In genomic region chr7:127614511-127614890, GRCm38 (mm10) we compare ENCODE assay signal across 7 mouse cellular contexts. TPM values are rescaled to one million over a fixed set of nuclear protein-coding genes. Genes with fewer than 3 reads are reported as not detected.
A peak's percentile ranks its signal among the peaks of the same experiment; 100 is the strongest.
DNase-seq lines count a peak whose midpoint lies in the region; ATAC-seq and TF ChIP-seq lines count a peak whose summit lies in the region.

No protein-coding gene starts in this region.

- H3K27me3 ChIP-seq in C2C12 (ENCODE audit: control insufficient read depth, insufficient read depth, insufficient read length) = no peaks in the 10 kb centered on the region
- H3K27me3 ChIP-seq in heart, embryonic 13.5 days (replicated peaks) = no peaks in the 10 kb centered on the region
- no peaks in the 10 kb centered on the region for H3K27me3 ChIP-seq in kidney, embryonic 16.5 days (ENCODE audit: insufficient read depth, low read length)
- no peaks in the 10 kb centered on the region for H3K27me3 ChIP-seq in splenic B cell, adult 2 months (ENCODE audit: control insufficient read depth, insufficient read depth, low read length, poor library complexity, severe bottlenecking)

- peak; percentile 73 for DNase-seq in 3134 (ENCODE audit: extremely low read depth, insufficient read length, low spot score)
- DNase-seq in embryo, embryonic 10.5 days (ENCODE audit: low spot score) = peak; percentile 63
- peak; percentile 62 to 72 for DNase-seq in lung, postnatal 4 days
- peak; percentile 40 for DNase-seq in splenic B cell, adult 2 months (ENCODE audit: low read depth, low spot score)

- peak overlapping the region; percentile 89 for H3K27ac ChIP-seq in heart, embryonic 13.5 days (replicated peaks)
- peak overlapping the region; percentile 94 for H3K27ac ChIP-seq in kidney, embryonic 16.5 days (ENCODE audit: low read length)

- peaks cover 23% of the 10 kb centered on the region for H3K4me1 ChIP-seq in heart, embryonic 13.5 days
- H3K4me1 ChIP-seq in kidney, embryonic 16.5 days (ENCODE audit: insufficient read depth, low read length) = peaks cover 17% of the 10 kb centered on the region

- peak overlapping the region; percentile 74 for H3ac ChIP-seq in C2C12 (ENCODE audit: control insufficient read depth, insufficient read length, low read depth)

- peak overlapping the region; percentile 61 for H3K4me3 ChIP-seq in C2C12 (ENCODE audit: insufficient read depth, poor library complexity, severe bottlenecking)
- H3K4me3 ChIP-seq in heart, embryonic 13.5 days = peak overlapping the region; percentile 89
- H3K4me3 ChIP-seq in kidney, embryonic 16.5 days (ENCODE audit: low read length) = peak overlapping the region; percentile 100

- H3K79me3 ChIP-seq in C2C12 (ENCODE audit: low read depth) = no peaks in the 10 kb centered on the region

- TF ChIP-seq CTCF in C2C12 (IDR thresholded peaks at IDR 0.05; ENCODE audit: control insufficient read depth, insufficient read depth, insufficient read length) = no peak

- under 1% methylated on average over 36 of the region's 44 CpGs for WGBS in heart, embryonic 13.5 days
- WGBS in kidney, embryonic 16.5 days = under 1% methylated on average over 41 of the region's 44 CpGs

- H3K36me3 ChIP-seq in C2C12 (ENCODE audit: control insufficient read depth, insufficient read depth) = peaks cover 10% of the 10 kb centered on the region
- H3K36me3 ChIP-seq in heart, embryonic 13.5 days = peaks cover 42% of the 10 kb centered on the region
- peaks cover 35% of the 10 kb centered on the region for H3K36me3 ChIP-seq in kidney, embryonic 16.5 days (ENCODE audit: insufficient read depth, low read length)
- no peaks in the 10 kb centered on the region for H3K36me3 ChIP-seq in splenic B cell, adult 2 months (ENCODE audit: control insufficient read depth, insufficient read depth, low read length, poor library complexity, severe bottlenecking)

- peak overlapping the region; percentile 77 for H3K4me2 ChIP-seq in heart, embryonic 13.5 days
- H3K4me2 ChIP-seq in kidney, embryonic 16.5 days (replicated peaks; ENCODE audit: low read depth, low read length) = peak overlapping the region; percentile 81

- peaks cover 27% of the 10 kb centered on the region for H3K9me3 ChIP-seq in heart, embryonic 13.5 days
- H3K9me3 ChIP-seq in kidney, embryonic 16.5 days (ENCODE audit: low read length) = peaks cover 7% of the 10 kb centered on the region; the same call in 1 of the 2 replicates

- peak overlapping the region; percentile 99 for H3K9ac ChIP-seq in heart, embryonic 13.5 days
- peak overlapping the region; percentile 99 for H3K9ac ChIP-seq in kidney, embryonic 16.5 days (replicated peaks; ENCODE audit: low read length)

- H3K79me2 ChIP-seq in C2C12 (ENCODE audit: control insufficient read depth, insufficient read depth) = no peaks in the 10 kb centered on the region

- ATAC-seq in heart, embryonic 13.5 days (ENCODE audit: extremely low read depth, insufficient number of reproducible peaks, low FRiP score, low TSS enrichment) = peak; percentile 44
- peak; percentile 72 for ATAC-seq in kidney, embryonic 16.5 days (ENCODE audit: low FRiP score, low TSS enrichment)

TF ChIP-seq in C2C12, 6 proteins besides CTCF, POLR2A, EP300 and RAD21:
- no peak for TF ChIP-seq MYOD1 (IDR thresholded peaks at IDR 0.05; ENCODE audit: control insufficient read depth, insufficient read length, low read depth)

RNA-seq across cellular contexts. Expression of gene Zfp629, which starts 1.1 kb away (rescaled TPM):
- 5.2 TPM for polyA plus RNA-seq in C2C12 (2012; fragmentation: generic; extraction: Trizol)
- 8.4 and 9.5 TPM in 2 replicates for polyA plus RNA-seq in heart, embryonic 13.5 days (2015; fragmentation: Nextera tagmentation; extraction: Ambion mirVana)
- polyA plus RNA-seq in kidney, embryonic 16.5 days (2015; fragmentation: Nextera tagmentation; extraction: Ambion mirVana) = 19.8 and 22.1 TPM in 2 replicates

RNA-seq across cellular contexts. Expression of gene Rnf40, which starts 25.9 kb away (rescaled TPM):
- 29.7 TPM for polyA plus RNA-seq in C2C12 (2012; fragmentation: generic; extraction: Trizol)
- 25.7 and 26.9 TPM in 2 replicates for polyA plus RNA-seq in heart, embryonic 13.5 days (2015; fragmentation: Nextera tagmentation; extraction: Ambion mirVana)
- 50.6 and 51.4 TPM in 2 replicates for polyA plus RNA-seq in kidney, embryonic 16.5 days (2015; fragmentation: Nextera tagmentation; extraction: Ambion mirVana)

RNA-seq across cellular contexts. Expression of gene Ccdc189, which starts 26.1 kb away (rescaled TPM):
- 4.2 TPM for polyA plus RNA-seq in C2C12 (2012; fragmentation: generic; extraction: Trizol)
- 7.8 and 8.4 TPM in 2 replicates for polyA plus RNA-seq in heart, embryonic 13.5 days (2015; fragmentation: Nextera tagmentation; extraction: Ambion mirVana)
- 16.7 and 17.6 TPM in 2 replicates for polyA plus RNA-seq in kidney, embryonic 16.5 days (2015; fragmentation: Nextera tagmentation; extraction: Ambion mirVana)

RNA-seq across cellular contexts. Expression of gene Phkg2, which starts 41.4 kb away (rescaled TPM):
- 21.1 TPM for polyA plus RNA-seq in C2C12 (2012; fragmentation: generic; extraction: Trizol)
- 30.2 and 34.3 TPM in 2 replicates for polyA plus RNA-seq in heart, embryonic 13.5 days (2015; fragmentation: Nextera tagmentation; extraction: Ambion mirVana)
- 40.7 and 46.7 TPM in 2 replicates for polyA plus RNA-seq in kidney, embryonic 16.5 days (2015; fragmentation: Nextera tagmentation; extraction: Ambion mirVana)

RNA-seq across cellular contexts. Expression of gene Tmem265, which starts 53.3 kb away (rescaled TPM):
- polyA plus RNA-seq in C2C12 (2012; fragmentation: generic; extraction: Trizol) = not detected
- polyA plus RNA-seq in heart, embryonic 13.5 days (2015; fragmentation: Nextera tagmentation; extraction: Ambion mirVana) = 0.47 and 3.5 TPM in 2 replicates
- 10.5 and 10.6 TPM in 2 replicates for polyA plus RNA-seq in kidney, embryonic 16.5 days (2015; fragmentation: Nextera tagmentation; extraction: Ambion mirVana)

Comparison
In these comparisons a context has a peak if more than half of its experiments do, and no peak if none do; other contexts are left out.
1. Peak in every context shown above with its lines: DNase-seq, ATAC-seq, H3K4me3 ChIP-seq and H3K27ac ChIP-seq.